Comparison of ENCODE assay signal across 31 mouse cellular contexts in genomic region chr3:38207867-38208266, GRCm38 (mm10).
"Had no signal": no experiment of that assay in that cellular context is flagged by ENCODE, and none has a peak within 500 bp of the region (broad histone marks: within the 10 kb centered on the region; RNA-seq: fewer than 3 reads in every experiment).

No protein-coding gene starts in this region.

- H3K9me3 ChIP-seq: limb, embryonic 10.5 days; limb, embryonic 12.5 days; limb, embryonic 13.5 days; limb, embryonic 15.5 days; liver, embryonic 12.5 days; liver, embryonic 13.5 days; liver, embryonic 15.5 days; lung, embryonic 15.5 days; megakaryocyte, embryonic 14.5 days; midbrain, embryonic 10.5 days; midbrain, embryonic 12.5 days; midbrain, embryonic 13.5 days; midbrain, embryonic 15.5 days; neural tube, embryonic 12.5 days had no signal

- H3K27me3 ChIP-seq: limb, embryonic 12.5 days; limb, embryonic 13.5 days; limb, embryonic 15.5 days; liver, embryonic 12.5 days; liver, embryonic 13.5 days; liver, embryonic 15.5 days; lung, embryonic 15.5 days; neural tube, embryonic 12.5 days had no signal

- H3K4me1 ChIP-seq: limb, embryonic 10.5 days; limb, embryonic 15.5 days; liver, embryonic 12.5 days; liver, embryonic 13.5 days; liver, embryonic 15.5 days; lung, embryonic 15.5 days; midbrain, embryonic 15.5 days; neural tube, embryonic 12.5 days had no signal

- ATAC-seq: liver, embryonic 12.5 days; liver, postnatal 0 days; midbrain, embryonic 13.5 days; midbrain, embryonic 15.5 days; midbrain, embryonic 16.5 days had no signal

- H3K27ac ChIP-seq: left cerebral cortex, adult 2 months; limb, embryonic 10.5 days; limb, embryonic 12.5 days; limb, embryonic 13.5 days; limb, embryonic 15.5 days; liver, embryonic 12.5 days; liver, embryonic 13.5 days; liver, embryonic 14.5 days; liver, embryonic 15.5 days; lung, embryonic 15.5 days; macrophage; midbrain, embryonic 10.5 days; midbrain, embryonic 12.5 days; midbrain, embryonic 13.5 days; midbrain, embryonic 15.5 days; neural tube, embryonic 12.5 days had no signal

- H3K4me2 ChIP-seq: limb, embryonic 12.5 days; limb, embryonic 13.5 days; limb, embryonic 15.5 days; liver, embryonic 11.5 days; liver, embryonic 12.5 days; liver, embryonic 13.5 days; liver, embryonic 15.5 days; lung, embryonic 14.5 days; lung, embryonic 15.5 days; midbrain, embryonic 11.5 days; midbrain, embryonic 12.5 days; midbrain, embryonic 13.5 days; midbrain, embryonic 15.5 days; neural tube, embryonic 12.5 days had no signal

- DNase-seq: left cerebral cortex, postnatal 4 days; liver; liver, embryonic 13.5 days; liver, postnatal 0 days; lung, adult 18-20 months; lung, adult 2 months; lung, embryonic 14.5 days; lung, postnatal 10 days; lung, postnatal 14 days; lung, postnatal 4 days; midbrain, embryonic 14.5 days had no signal

- H3K9ac ChIP-seq: limb, embryonic 12.5 days; limb, embryonic 13.5 days; limb, embryonic 15.5 days; liver, embryonic 12.5 days; liver, embryonic 13.5 days; liver, embryonic 14.5 days; liver, embryonic 15.5 days; liver, postnatal 0 days; lung, embryonic 14.5 days; lung, embryonic 15.5 days; midbrain, embryonic 12.5 days; midbrain, embryonic 13.5 days; midbrain, embryonic 15.5 days; neural tube, embryonic 12.5 days had no signal

- H3K4me3 ChIP-seq: left cerebral cortex, adult 2 months; limb, embryonic 10.5 days; limb, embryonic 12.5 days; limb, embryonic 13.5 days; limb, embryonic 15.5 days; liver, embryonic 12.5 days; liver, embryonic 13.5 days; liver, embryonic 15.5 days; lung, embryonic 15.5 days; megakaryocyte, embryonic 14.5 days; midbrain, embryonic 10.5 days; midbrain, embryonic 12.5 days; midbrain, embryonic 13.5 days; midbrain, embryonic 15.5 days; myocyte; neural tube, embryonic 12.5 days had no signal

- H3K36me3 ChIP-seq: limb, embryonic 10.5 days; limb, embryonic 12.5 days; limb, embryonic 13.5 days; limb, embryonic 15.5 days; liver, embryonic 12.5 days; liver, embryonic 13.5 days; liver, embryonic 15.5 days; lung, embryonic 15.5 days; midbrain, embryonic 10.5 days; midbrain, embryonic 12.5 days; midbrain, embryonic 13.5 days; midbrain, embryonic 15.5 days; neural tube, embryonic 12.5 days had no signal
